Mouse (Mus musculus) ovary, postnatal 10 days (tissue): Measurements from ENCODE around the gene Dyrk1a.
A peak's percentile ranks its signal among the peaks of the same experiment; 100 is the strongest.

ENCODE experiments used
- DNase-seq: peaks from one replicate; pipeline ENCODE4 v3.0.0; 2022; ENCODE audit warnings: low spot score

Dyrk1a gene

DNA sequence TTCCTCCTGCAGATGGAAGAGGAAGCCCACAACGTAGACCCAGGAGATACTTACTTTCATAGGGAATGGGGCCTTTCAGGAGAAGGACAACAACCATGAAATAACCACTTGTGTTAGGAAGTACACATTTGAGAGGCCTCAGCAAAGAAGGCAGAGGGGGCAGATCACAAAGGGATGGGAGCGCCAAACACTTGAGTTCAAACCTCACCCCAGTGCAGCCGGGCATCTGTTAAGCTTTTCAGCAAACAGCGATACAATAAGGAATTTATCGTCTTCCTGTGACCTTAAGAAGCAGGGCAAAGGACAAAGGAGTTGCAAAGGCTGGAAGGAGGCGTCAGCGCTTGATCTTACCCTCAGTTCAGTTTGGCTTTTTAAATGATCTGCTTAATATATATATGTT is 10.0 kb upstream of the Dyrk1a start:
- DNase-seq = no peak

DNA sequence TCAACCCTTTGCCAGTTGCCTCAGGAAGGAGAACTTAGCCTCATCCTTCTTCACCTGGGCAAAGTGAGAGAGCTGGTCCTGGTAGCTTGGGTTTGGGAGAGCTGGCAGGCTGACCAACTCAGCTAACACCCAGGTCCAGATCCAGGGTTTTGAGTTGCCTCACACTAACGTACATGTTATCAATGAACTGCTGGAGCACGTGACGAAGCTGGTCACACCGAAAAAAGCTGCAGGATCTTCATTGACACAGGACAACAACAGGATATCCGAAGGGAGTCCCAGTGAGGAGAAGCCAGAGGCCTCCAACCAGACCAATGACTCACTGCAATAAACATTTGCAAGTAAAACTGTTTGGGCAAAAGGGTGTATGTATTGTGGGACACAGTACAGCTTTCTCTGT is 9.2 kb upstream of the Dyrk1a start:
- DNase-seq = no peak

DNA sequence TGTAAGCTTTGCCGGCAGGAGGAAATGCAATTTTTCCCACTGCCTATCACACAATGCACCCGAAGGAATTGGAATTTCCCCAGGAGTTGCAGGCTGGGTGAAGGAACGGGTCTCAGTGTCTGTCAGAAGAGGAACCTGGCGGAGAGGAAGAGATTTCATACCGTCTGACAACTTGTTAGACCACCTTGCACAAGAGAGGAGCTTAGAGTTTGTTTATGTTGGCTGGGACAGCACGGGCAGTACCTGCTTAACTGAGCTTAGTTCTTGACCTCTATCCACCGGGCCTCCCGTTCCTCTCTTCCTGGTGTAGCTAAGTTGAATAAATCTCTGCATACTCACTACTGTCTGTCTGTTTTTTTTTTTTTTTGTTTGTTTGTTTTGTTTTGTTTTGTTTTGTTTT is 3.7 kb upstream of the Dyrk1a start:
- no peak for DNase-seq

GRCm38 (mm10) chr16:94566834-94567585 is 2.8 kb upstream of the Dyrk1a start:
- no peak for DNase-seq

DNA sequence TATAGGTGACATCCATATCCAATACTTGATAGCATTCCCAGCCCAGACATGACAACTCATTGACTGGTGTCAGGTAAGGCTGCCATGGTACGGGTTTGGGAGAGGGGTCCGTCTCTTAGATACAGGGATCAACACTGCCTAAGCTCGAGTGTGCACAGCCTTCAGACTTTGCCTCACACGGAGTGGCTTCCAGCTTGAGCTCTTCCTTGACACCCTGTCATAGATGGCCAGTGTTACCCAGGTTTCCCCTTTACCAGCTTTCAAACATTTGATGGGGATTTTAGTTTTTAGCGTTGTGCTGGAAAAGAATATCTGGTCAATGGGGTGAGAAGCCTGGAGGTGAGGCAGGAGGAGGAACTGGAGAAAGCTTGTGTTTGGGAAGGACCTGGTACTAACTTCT is 2.1 kb upstream of the Dyrk1a start:
- DNase-seq = no peak

- peak; percentile 56 for DNase-seq
Measured at GRCm38 (mm10) chr16:94568335-94569228, 1.2 kb upstream of the Dyrk1a start.

GRCm38 (mm10) chr16:94570361-94571041 is 691 bp downstream of the Dyrk1a start:
- DNase-seq = peak; percentile 56

DNA sequence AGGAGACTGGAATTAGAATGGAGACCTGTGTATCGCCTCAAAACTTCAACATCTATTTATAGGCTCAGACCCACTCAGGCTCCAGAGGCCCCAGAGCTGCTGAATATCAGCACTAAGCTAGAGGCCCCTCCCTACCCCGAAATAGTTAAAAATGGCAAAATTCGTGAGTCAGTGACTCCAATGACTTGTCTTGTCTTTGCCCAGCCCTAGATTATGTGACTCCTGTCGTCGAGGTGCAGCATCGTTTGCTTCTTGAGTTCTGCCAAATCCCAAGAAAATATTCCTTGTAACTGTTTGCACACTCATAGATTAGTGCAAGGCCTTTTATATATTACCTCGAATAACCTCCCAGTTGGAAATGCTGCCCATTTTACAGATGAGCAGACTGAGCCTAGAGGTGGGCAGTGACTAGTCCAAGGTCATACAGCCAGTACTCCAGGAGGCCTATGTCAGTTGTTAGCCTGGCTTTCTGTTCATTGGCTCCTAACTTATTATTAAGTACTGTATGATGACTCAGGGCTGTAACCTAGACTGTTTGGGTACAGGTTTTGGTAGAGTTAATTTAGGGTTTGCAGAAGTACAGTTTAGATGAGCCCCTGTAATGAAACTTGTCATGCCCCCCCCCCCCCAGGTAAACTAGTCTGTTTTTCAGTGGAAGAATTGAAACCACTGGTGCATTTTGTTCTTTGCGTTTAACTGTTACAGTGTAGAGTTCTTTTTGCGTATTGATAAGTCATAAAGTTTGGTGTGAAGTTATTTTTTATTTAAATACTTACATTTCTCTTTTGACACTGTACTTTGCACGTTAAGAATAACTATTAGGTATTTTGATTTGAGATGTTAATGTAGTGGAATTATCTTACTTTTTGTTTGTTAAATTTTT is 1.5 kb downstream of the Dyrk1a start:
- no peak for DNase-seq

- no peak for DNase-seq
Measured at GRCm38 (mm10) chr16:94572422-94572821, 2.6 kb downstream of the Dyrk1a start.

DNA sequence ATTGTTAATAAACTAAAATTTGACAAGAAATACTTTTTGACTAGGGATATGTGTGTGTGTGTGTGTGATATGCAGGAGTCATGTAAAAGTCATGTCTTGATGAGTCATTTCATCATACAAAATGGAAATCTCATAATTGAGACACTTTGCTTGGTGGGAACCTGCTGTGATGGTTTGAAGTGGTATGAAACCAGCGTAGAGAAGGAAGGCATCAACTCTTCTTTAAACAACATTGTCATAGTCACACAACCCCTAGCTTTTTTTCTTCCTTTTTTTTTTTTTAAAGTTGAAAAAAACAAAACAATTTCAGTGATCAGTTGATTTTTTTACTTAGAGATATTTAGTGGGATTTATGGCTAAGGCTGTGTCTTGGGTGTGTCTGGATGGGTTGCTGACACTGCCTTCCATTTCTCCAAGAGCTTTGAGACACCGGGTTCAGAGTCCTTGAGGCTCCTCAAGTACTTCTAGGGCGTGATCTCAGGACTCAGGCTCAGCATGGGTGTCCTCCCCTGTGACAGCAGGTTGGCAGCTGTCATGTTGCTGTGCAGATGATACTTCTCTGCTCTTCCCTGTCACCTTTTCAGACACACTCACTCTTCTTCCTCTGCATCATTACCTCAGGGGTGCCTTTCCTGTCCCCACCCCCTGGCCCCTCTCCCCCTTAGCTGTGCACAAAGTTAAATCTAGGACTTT is 4.4 kb downstream of the Dyrk1a start:
- no peak for DNase-seq

GRCm38 (mm10) chr16:94574718-94575094 is 4.9 kb downstream of the Dyrk1a start:
- DNase-seq = no peak

DNA sequence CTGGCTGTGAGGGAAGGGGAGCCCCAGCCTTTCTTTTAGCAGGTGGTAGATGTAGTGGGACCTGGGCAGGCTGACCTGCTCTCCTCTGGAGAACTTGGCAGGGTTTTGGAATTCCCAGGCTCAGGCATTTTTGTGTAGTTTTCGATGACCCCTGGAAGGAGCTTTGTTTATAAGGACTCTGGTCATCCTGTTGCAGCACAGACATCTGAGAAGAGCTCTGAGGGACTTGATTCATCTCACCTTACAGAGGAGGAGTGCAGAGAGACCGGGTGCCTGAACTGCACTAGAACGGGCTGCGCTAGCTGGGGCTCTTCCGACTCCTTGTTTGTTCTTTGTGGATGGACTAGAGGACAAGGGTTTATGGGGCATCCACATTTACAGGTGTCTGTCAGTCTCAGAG is 5.9 kb downstream of the Dyrk1a start:
- no peak for DNase-seq

DNA sequence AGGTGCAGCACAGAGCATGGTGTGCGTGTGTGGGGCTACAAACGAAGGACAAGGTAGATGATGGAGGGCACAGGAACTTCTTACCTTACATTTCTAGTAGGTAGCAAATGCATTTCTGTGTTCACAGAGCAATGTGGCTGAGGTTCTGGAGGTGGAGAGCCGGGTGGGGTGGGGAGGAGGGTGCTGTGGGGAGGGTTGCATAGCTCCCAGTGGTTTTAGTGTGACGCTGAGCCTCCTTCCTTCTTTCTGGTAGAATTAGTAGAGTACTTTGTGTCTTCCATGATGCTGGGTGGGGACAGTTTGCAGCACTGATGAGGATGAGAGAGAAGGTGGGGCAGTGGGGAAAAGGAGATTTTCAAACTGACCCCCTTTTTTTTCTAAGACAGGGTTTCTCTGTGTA is 9.5 kb downstream of the Dyrk1a start:
- DNase-seq = no peak

DNA sequence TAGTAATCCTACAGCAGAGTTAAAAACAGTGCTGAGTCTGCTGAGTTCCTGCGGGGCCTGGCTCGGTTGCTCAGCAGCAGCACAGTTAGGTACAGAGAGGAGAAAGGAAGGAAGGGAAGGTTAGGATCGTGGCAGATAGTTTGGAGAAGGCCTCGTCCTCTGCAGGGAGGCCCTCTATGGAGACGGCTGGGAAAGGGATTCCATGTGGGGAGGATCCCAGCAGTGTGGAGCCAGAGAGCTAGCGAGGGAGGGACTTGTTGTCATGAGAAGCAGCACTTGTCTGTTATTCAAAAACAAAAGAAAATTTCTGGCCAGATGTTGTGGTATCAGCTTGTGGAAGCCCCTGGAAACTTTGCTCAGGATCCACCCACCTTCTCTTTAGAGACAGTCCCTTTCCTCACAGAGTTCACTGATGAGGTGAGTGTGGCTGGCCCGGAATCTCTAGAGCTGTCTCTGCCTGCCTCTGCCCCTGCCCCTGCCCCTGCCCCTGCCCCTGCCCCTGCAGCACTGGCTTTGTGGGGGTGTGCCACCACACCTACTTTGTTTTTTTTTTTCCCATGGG is 11.1 kb downstream of the Dyrk1a start:
- DNase-seq = no peak

GRCm38 (mm10) chr16:94586349-94586990 is 16.7 kb downstream of the Dyrk1a start:
- DNase-seq = no peak

DNA sequence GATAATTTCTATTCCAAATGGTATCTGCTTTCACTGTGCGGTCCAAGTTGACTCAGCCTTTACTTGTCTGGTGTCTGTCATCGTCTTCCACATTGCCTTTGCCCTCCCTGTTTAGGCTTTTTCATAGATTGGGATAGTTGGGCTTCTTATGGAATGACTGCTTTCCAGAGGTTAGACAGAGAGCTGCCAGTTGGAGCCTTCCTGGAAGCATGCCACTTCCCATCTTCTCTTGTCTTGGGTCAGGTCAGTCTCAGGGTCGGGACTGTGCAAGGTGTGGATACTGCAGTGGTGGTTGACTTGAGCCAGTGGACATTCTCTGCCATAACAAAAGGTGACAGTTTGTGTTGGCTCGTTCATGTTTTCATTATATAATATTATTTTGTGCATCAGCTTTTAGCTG is 17.7 kb downstream of the Dyrk1a start:
- DNase-seq = no peak

DNA sequence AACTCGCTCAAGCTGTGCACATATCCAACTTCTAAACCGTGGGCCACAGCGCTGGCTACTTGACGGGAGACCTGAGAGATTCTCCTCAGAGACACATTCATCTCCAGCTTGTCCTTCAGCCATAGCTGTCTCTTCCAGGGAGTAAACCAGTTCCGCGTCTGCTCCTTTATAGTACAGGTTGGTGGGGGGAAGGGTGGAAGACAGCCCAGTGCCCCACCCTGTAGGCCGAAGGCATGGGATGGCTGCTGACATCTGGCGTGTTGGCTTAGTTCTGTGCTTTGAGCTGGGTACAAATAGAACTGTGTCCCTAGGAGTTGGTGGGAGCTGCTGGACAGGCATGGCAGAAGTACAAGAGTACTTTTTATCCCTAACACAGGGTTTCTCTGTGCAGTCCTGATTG is 18.4 kb downstream of the Dyrk1a start:
- no peak for DNase-seq

DNA sequence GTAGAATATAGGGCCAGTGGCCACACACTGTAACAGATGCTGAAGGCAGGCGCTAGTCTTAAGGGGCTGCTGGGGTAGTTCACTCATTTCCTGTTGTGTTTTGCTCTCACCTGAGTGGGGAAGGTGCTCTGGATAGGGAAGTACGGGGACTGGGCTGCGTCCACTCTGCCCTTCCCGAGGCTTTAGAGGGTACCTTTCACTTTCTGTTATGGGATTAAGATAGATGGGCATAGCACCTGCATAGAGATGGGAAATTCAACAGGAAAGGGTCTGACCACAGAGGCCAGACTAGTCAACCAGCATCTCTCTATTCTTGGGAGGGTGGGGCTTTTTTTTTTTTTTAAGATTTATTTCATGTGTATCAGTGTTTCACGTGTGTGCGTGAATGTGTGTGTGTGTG is 19.2 kb downstream of the Dyrk1a start:
- no peak for DNase-seq

GRCm38 (mm10) chr16:94589648-94590047 is 19.8 kb downstream of the Dyrk1a start:
- DNase-seq = no peak

DNA sequence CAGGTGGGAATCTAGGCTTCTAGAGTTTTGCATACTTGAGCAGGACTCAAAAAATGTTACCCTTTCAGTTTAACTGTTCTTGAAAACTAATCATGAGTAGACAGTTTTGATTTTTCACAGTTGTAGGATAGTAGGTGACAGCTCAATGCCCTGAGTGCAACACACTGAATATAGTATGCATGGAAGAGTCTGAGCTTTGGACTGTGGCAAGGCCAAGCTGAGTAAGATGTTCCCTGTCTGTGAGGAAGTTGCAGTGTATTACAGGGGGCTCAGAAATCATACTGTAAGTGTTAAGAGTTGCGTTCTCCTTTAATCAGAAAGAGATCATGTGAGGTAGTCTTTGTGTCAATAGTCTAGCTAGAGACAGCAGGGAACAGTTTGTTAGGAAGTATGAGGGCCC is 20.4 kb downstream of the Dyrk1a start:
- DNase-seq = no peak
